Mouse (Mus musculus) testis, adult 2 months (tissue): ENCODE measurements around the gene Cnot3.

ENCODE experiments used
- CTCF ChIP-seq: fragments of 200-500 bp; IDR thresholded peaks from 2 replicates; pipeline ENCODE4 v1.5.1; 2012; ENCODE audit warnings: low read depth, mild to moderate bottlenecking, inconsistent platforms, low read length, moderate library complexity; ENCODE audit not compliant: control insufficient read depth, insufficient read depth, insufficient replicate concordance
- POLR2A ChIP-seq: fragments of 200-500 bp; IDR thresholded peaks from 2 replicates; pipeline ENCODE4 v1.6.1; 2012; ENCODE audit warnings: low read depth, mild to moderate bottlenecking, inconsistent platforms, low read length, moderate library complexity; ENCODE audit not compliant: control insufficient read depth

- no peak for TF ChIP-seq CTCF
- TF ChIP-seq POLR2A, result no peak
Observed at GRCm38 (mm10) chr7:3703148-3703878, 58.2 kb downstream of the Cnot3 start.
